Mouse (Mus musculus) gastrocnemius, postnatal 10 days (tissue): Measurements from ENCODE around the gene Cd5. TPM values are rescaled to one million over a fixed set of nuclear protein-coding genes. Genes with fewer than 3 reads are reported as not detected.

Source experiments
- DNase-seq: peaks from one replicate; pipeline ENCODE4 v3.0.0; 2021; ENCODE audit warnings: mixed read lengths
- total RNA-seq, 2 experiments: library from RNA; stranded (reverse); gene quantifications; 2 replicates each; pipeline ENCODE4 v1.2.3; 2021

Gene Cd5
- total RNA-seq, 2 experiments from 2014 or later = 0.25 TPM; not detected in 1

GRCm38 (mm10) chr19:10724629-10725363, 14.0 kb downstream of the Cd5 start:
- DNase-seq = no peak

GRCm38 (mm10) chr19:10723649-10724048, 15.2 kb downstream of the Cd5 start:
- DNase-seq = no peak

- DNase-seq = no peak
Measured at GRCm38 (mm10) chr19:10723084-10723483, 15.7 kb downstream of the Cd5 start.

- DNase-seq = no peak
Measured at GRCm38 (mm10) chr19:10721064-10721463, 17.7 kb downstream of the Cd5 start.

- DNase-seq = no peak
Measured at GRCm38 (mm10) chr19:10720524-10720923, 18.3 kb downstream of the Cd5 start.

GRCm38 (mm10) chr19:10719751-10720150, 19.1 kb downstream of the Cd5 start:
- no peak for DNase-seq

- no peak for DNase-seq
Measured at GRCm38 (mm10) chr19:10718251-10718775, 20.5 kb downstream of the Cd5 start.

- no peak for DNase-seq
Measured at GRCm38 (mm10) chr19:10715476-10715875, 23.3 kb downstream of the Cd5 start.

- peak; percentile 77 for DNase-seq
Measured at GRCm38 (mm10) chr19:10714682-10715475, 23.9 kb downstream of the Cd5 start.

GRCm38 (mm10) chr19:10714168-10714567, 24.6 kb downstream of the Cd5 start:
- no peak for DNase-seq

- DNase-seq = no peak
Measured at GRCm38 (mm10) chr19:10713551-10713950, 25.3 kb downstream of the Cd5 start.

- DNase-seq = no peak
Measured at GRCm38 (mm10) chr19:10712646-10713045, 26.2 kb downstream of the Cd5 start.

GRCm38 (mm10) chr19:10712194-10712593, 26.6 kb downstream of the Cd5 start:
- no peak for DNase-seq

GRCm38 (mm10) chr19:10710751-10711150, 28.1 kb downstream of the Cd5 start:
- DNase-seq = no peak

GRCm38 (mm10) chr19:10710088-10710511, 28.7 kb downstream of the Cd5 start:
- DNase-seq = peak; percentile 65

- DNase-seq = peak; percentile 99
Measured at GRCm38 (mm10) chr19:10709360-10710087, 29.3 kb downstream of the Cd5 start.

- DNase-seq = no peak
Measured at GRCm38 (mm10) chr19:10708900-10709299, 29.9 kb downstream of the Cd5 start.

- no peak for DNase-seq
Measured at GRCm38 (mm10) chr19:10707881-10708280, 30.9 kb downstream of the Cd5 start.

- DNase-seq = no peak
Measured at GRCm38 (mm10) chr19:10707087-10707875, 31.5 kb downstream of the Cd5 start.

- DNase-seq = no peak
Measured at GRCm38 (mm10) chr19:10703470-10703869, 35.3 kb downstream of the Cd5 start.

- DNase-seq = no peak
Measured at GRCm38 (mm10) chr19:10702125-10702524, 36.7 kb downstream of the Cd5 start.
